Mouse (Mus musculus): ENCODE measurements around the gene Slc12a4.
A peak's percentile ranks its signal among the peaks of the same experiment; 100 is the strongest.

Slc12a4 gene

DNA sequence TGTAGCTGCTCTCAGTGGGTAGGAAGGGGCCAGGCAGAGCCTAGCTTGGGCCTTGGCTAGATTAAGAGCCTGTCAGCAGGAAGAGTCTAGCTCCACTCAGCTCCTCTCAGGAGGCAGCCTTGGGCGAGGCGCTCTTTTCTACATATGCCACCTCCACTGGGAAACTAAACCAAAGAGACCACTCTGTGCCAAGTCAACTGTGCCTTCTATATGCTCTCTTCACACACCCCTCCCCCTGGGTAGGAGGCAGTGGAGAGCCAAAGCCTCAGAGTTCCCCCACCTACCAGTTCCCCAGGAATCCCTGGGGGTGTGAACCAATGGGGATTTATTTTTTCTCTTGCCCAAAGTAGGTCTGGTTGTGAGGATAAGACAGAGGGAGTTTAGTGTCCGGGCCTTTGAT is 34.6 kb downstream of the Slc12a4 start:
- DNase-seq (ENCODE audit: low spot score): no peak

DNA sequence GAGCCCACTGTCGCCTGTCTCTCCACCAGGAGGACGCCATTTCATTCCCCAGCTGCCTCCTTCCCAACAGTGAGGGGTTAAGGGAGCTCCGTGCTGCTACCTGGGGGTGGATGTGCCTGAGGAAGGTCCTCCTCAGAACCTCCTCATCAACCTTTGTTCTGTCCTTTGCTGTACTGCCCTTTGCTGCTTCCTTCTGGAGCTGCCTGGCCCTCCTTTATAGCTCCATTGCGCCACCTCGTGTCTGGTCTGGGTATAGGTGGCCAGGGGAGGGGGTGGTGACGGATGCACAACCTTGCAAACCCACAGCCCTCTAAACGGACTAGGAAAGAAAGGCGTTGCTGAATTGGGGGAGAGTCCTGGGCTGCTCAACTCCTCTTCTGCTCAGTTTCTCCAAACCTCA is 35.3 kb downstream of the Slc12a4 start:
- peak; percentile 84 for DNase-seq (ENCODE audit: low spot score)

GRCm38 (mm10) chr8:105925123-105925522 is 40.8 kb downstream of the Slc12a4 start:
- no peak for DNase-seq (ENCODE audit: low spot score)

DNA sequence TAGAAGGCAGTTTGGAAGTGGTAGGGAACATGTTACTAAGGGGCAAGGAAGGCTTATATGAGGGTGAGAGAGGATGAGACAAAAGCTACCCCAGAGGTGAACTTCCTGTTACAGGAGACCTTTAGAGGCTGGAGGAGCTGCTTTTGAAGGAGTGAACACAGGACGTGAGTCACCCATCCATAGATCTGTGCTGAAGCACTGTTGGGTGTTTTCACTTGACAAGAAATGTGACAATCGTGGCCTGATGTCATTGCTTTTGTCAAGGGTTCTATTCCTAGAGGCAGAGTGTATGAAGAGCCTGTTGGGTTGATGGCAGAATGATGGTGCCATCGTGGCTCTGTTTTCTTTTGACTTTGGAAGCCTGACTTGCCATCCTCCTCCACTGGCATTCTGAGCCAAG is 46.5 kb downstream of the Slc12a4 start:
- DNase-seq (ENCODE audit: low spot score): no peak

DNA sequence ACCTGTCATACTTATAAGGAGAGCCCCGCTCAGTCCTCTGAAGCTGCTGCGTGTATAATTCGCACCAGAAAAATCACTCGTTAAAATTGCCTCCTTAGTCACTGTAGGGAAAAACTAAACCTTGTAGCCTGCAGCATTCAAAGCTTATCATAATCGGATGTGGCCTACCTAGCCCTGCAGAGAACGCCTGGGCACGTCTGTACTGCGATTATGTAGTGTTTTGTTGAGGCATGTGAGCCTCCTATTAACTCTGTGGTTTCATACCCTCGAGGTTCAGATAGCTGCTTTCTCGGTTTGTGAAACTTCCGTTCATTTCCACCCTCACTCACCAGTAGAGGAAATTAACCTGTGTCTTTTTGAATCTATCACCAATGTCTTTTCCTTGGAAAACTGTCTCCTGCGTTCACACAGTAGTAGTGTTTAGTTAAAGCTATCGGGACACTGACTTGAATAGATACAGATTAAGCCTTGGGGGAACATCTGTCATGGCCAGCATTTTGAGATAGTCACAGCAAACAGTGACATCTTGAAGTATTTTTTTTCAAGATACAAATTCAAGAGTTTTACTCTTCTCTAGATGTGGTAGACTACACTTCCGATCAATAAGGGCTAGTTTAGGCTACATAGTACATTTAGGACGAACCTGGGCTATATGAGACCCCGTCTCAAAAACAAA is 64.8 kb downstream of the Slc12a4 start:
- no peak for DNase-seq (ENCODE audit: low spot score)

DNA sequence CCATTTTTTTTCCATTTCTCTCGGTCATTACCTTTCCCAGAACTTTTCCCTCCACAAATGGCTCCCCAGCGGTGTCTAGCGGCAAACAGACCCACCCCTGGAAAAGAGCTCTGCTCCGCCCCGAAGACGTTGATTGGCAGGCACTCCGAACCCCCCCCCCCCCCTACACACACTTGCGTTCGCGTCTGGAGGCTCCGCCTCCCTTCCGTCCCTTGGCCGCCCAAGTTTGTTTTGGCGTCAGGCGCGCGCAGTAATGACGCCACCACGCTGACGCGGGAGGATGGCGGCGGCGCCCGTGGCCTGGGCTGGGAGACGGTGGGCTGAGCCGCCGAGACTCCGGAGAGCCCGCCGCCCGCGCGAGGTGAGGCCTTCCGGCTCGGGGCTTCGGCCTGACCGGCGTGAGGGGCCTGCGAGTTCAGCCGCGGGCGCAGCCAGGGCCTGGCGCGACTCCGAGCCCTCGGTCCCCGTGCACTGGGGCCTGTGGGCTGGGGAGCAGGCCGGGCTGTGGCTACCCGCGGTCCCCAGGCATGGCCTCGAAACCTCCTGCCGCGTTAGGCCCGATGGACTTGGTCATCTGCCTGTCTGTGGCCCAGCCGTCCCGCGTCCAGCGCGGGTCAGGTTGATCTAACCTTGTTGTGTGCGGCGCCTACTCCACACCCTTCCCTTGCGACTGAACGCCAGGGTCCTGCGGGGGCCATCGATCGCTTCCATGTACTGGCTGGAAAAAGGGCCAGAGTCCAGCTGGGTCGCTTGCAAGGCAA is 65.5 kb downstream of the Slc12a4 start, which contains the start of gene Pskh1:
Gene Pskh1 (plus strand): TSS at position 262 of the 761 bp plus-strand sequence.
- DNase-seq (ENCODE audit: low spot score): peak; percentile 91

DNA sequence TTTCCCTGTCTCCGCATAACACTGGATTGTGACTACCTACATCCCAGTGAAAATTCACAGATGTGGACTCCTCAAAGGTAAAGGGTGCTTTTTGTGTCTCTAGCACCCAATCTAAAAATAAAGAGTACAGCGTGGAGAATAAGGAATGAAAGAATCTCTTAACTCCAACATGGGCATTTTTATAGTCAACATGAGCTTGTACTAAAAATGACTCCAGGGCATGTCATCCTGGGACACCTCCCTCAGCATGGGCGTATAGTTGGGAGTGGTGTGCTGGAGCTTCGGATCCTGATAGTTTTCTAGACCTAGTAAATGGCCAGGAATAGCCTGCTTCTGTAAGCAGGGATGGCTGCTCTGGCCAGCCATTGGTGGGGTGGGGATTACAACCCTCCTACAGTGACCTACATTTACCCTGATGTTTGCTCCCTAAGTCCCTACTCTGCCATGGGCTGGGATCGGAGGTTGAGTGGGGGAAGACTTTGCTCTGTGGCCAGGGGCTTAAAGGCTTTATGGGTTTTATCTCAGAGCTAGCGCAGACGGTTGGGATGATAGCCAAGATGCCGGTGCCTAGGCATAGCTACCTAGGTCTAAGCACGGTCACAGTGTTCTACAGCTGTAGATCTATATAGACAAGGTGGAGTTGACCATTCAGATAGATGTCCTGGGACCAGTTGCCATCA is 68.0 kb downstream of the Slc12a4 start:
- DNase-seq (ENCODE audit: low spot score): no peak

Measured in layer of hippocampus, adult 11-12 months (tissue).